Mouse (Mus musculus) hindbrain, embryonic 15.5 days (tissue): ENCODE measurements at regions not wholly inside any gene's neighbourhood (a gene's known extent, or its start where the extent isn't known, plus 50 kb on each side); places are given as distances from the start of the nearest gene placed in this dataset.

Experiments used
- ATAC-seq: fragments of 200-750 bp; cut with Nextera tagmentation; 2 replicates; pipeline ENCODE4 v1.8.0; 2017; ENCODE audit warnings: low read depth, moderate number of reproducible peaks, moderate TSS enrichment; ENCODE audit not compliant: low FRiP score
- H3K27ac ChIP-seq: fragments of 300-500 bp; sonication (generic); replicated peaks from 2 replicates; pipeline ENCODE4 v1.5.1; 2015; ENCODE audit warnings: mild to moderate bottlenecking, inconsistent platforms
- H3K27me3 ChIP-seq: fragments of 300-500 bp; sonication (generic); 2 replicates; pipeline ENCODE4 v1.6.1; 2015; ENCODE audit warnings: control low read depth, inconsistent platforms
- H3K36me3 ChIP-seq: fragments of 300-500 bp; sonication (generic); 2 replicates; pipeline ENCODE4 v1.6.1; 2015; ENCODE audit warnings: control low read depth, inconsistent platforms
- H3K4me1 ChIP-seq: fragments of 300-500 bp; sonication (generic); replicated peaks from 2 replicates; pipeline ENCODE4 v1.6.1; 2015; ENCODE audit warnings: control low read depth, inconsistent platforms
- H3K4me2 ChIP-seq: fragments of 300-500 bp; sonication (generic); 2 replicates; pipeline ENCODE4 v1.6.1; 2015; ENCODE audit warnings: moderate library complexity, mild to moderate bottlenecking, inconsistent platforms
- H3K4me3 ChIP-seq: fragments of 300-500 bp; sonication (generic); 2 replicates; pipeline ENCODE4 v1.5.1; 2015; ENCODE audit warnings: mild to moderate bottlenecking, inconsistent platforms
- H3K9ac ChIP-seq: fragments of 300-500 bp; sonication (generic); 2 replicates; pipeline ENCODE4 v1.6.1; 2015; ENCODE audit warnings: inconsistent platforms
- H3K9me3 ChIP-seq: fragments of 300-500 bp; sonication (generic); 2 replicates; pipeline ENCODE4 v1.6.1; 2016; ENCODE audit warnings: control low read depth, inconsistent platforms
- WGBS: fragments of 180-500 bp; shearing (Covaris S2); methylation state at CpG from one replicate; pipeline ENCODE4 v1.1.7; 2015; 5-methylcytosine and 5-hydroxymethylcytosine counted together

DNA sequence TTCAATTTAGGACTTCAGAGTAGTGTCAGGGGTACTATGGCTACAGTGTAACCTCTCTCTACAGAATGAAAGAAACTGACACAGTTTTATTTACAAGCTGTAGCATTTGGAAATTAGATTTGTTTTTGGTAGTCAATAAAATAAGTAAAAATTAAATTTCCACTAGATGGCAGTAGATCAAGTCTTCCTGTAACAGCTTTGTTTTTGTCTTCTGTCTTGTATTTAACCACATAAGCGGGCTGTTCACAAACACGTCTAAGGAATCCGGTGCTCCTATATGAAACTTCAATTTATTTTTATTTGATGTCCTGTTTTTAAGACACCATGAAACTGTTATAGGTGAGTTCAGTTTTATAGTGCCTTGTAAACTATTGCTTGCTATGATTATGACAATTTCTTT, 238.8 kb downstream of the Usp25 start:
- Histone ChIP-seq H3K9me3 (no peaks in the 10 kb centered on the region), H3K9ac (no peak overlapping the region), H3K27ac (no peak overlapping the region; the same call in 1 of the 2 replicates), H3K4me1 (no peaks in the 10 kb centered on the region; the same call in 1 of the 2 replicates), H3K4me3 (no peak overlapping the region), H3K36me3 (no peaks in the 10 kb centered on the region), H3K27me3 (no peaks in the 10 kb centered on the region), H3K4me2 (no peak overlapping the region)
- no peak for ATAC-seq
- 21% methylated on average over 3 of the region's 3 CpGs for WGBS

DNA sequence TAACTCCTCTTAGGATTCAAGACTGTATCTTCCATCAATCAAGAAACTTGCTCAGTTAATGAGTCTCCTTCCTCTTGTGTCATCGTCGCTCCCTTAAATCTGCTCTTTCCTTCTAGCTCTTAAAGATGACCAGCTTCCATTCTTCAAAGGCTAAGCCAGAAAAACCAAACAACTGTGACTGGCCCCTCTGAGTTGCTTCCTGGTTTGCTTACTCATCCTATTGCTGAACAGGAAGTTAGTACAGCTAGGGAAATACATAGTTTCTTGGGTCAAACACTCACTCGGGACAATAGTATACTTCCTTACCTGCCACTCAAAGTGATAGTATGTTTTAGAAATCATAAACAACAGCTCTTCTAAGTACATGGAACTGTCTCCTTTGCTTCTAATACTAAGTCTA, 237.9 kb downstream of the Usp25 start:
- Histone ChIP-seq H3K4me1 (no peaks in the 10 kb centered on the region; the same call in 1 of the 2 replicates), H3K36me3 (no peaks in the 10 kb centered on the region), H3K27ac (no peak overlapping the region), H3K27me3 (no peaks in the 10 kb centered on the region), H3K9ac (no peak overlapping the region), H3K4me3 (no peak overlapping the region), H3K4me2 (no peak overlapping the region), H3K9me3 (no peaks in the 10 kb centered on the region)
- WGBS: 74% methylated on average over 3 of the region's 3 CpGs
- ATAC-seq: no peak

GRCm38 (mm10) chr16:77240876-77241275, 227.4 kb downstream of the Usp25 start:
- H3K4me2 ChIP-seq: peak overlapping the region; percentile 35
- no peak for ATAC-seq
- 0 out of 2 replicates have a peak, but pooled peaks cover 2% of the 10 kb centered on the region for H3K36me3 ChIP-seq
- no peaks in the 10 kb centered on the region for H3K9me3 ChIP-seq
- 0 out of 2 replicates have a peak overlapping the region, but pooled peaks have one; percentile 10 for H3K27ac ChIP-seq
- no peaks in the 10 kb centered on the region for H3K27me3 ChIP-seq
- H3K4me1 ChIP-seq: peaks cover 8% of the 10 kb centered on the region; the same call in 1 of the 2 replicates
- 57% methylated on average over 6 of the region's 6 CpGs for WGBS
- no peak overlapping the region for H3K4me3 ChIP-seq
- H3K9ac ChIP-seq: no peak overlapping the region

DNA sequence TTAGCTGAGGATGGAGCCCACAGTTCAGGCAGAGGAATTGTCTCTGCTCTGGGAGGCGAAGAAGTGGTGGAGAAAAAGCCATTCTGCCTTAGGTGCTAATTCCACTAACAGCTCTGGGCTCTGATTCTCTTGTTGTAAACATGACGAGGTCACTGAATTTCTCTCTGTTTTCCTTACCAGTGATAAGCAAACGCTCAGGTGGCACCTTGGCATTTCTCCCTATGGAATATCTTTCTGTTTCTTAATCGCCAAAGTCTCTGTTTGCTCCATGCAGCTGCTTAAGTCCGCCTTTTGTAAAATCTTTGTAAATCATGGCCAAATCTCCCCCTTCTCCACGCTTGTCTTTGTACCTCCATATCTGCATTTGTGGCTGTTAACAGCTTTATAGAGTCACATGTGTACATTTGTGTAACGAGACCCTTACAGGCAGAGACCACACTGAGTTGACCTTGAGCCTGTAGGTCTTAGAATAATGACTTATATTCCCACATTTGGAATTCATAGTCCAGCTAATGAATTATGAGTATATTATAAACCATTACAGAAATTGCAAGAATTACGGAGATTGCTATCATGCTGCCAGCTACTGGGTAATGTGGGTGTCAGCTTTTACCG, 225.8 kb downstream of the Usp25 start:
- Histone ChIP-seq H3K27me3 (no peaks in the 10 kb centered on the region), H3K9ac (peak overlapping the region; percentile 50), H3K4me1 (peaks cover 8% of the 10 kb centered on the region; the same call in 1 of the 2 replicates), H3K4me2 (peak overlapping the region; percentile 52), H3K27ac (peak overlapping the region; percentile 95), H3K4me3 (peak overlapping the region; percentile 38), H3K9me3 (no peaks in the 10 kb centered on the region), H3K36me3 (no peaks in the 10 kb centered on the region)
- no peak for ATAC-seq
- WGBS: 30% methylated on average over 9 of the region's 9 CpGs

GRCm38 (mm10) chr16:77238358-77239175, 225.1 kb downstream of the Usp25 start:
- Histone ChIP-seq H3K36me3 (no peaks in the 10 kb centered on the region), H3K27ac (peak overlapping the region; percentile 95), H3K4me1 (peaks cover 8% of the 10 kb centered on the region; the same call in 1 of the 2 replicates), H3K4me3 (peak overlapping the region; percentile 38), H3K4me2 (peak overlapping the region; percentile 52), H3K9me3 (no peaks in the 10 kb centered on the region), H3K27me3 (no peaks in the 10 kb centered on the region), H3K9ac (peak overlapping the region; percentile 50)
- WGBS: 17% methylated on average over 13 of the region's 13 CpGs
- ATAC-seq: peak; percentile 25; the same call in 1 of the 2 replicates

GRCm38 (mm10) chr16:77237631-77238357, 224.3 kb downstream of the Usp25 start:
- H3K9me3 ChIP-seq: no peaks in the 10 kb centered on the region
- H3K4me2 ChIP-seq: peak overlapping the region; percentile 52
- peak overlapping the region; percentile 50 for H3K9ac ChIP-seq
- ATAC-seq: no peak
- H3K4me3 ChIP-seq: peak overlapping the region; percentile 38
- WGBS: 20% methylated on average over 7 of the region's 7 CpGs
- peaks cover 8% of the 10 kb centered on the region; the same call in 1 of the 2 replicates for H3K4me1 ChIP-seq
- peak overlapping the region; percentile 95 for H3K27ac ChIP-seq
- no peaks in the 10 kb centered on the region for H3K27me3 ChIP-seq
- H3K36me3 ChIP-seq: no peaks in the 10 kb centered on the region

GRCm38 (mm10) chr16:77237272-77237603, 223.7 kb downstream of the Usp25 start:
- Histone ChIP-seq H3K4me3 (peak overlapping the region; percentile 38), H3K4me1 (peaks cover 8% of the 10 kb centered on the region; the same call in 1 of the 2 replicates), H3K9ac (peak overlapping the region; percentile 50), H3K4me2 (peak overlapping the region; percentile 52), H3K9me3 (no peaks in the 10 kb centered on the region), H3K27me3 (no peaks in the 10 kb centered on the region), H3K27ac (peak overlapping the region; percentile 95), H3K36me3 (no peaks in the 10 kb centered on the region)
- 19% methylated on average over 2 of the region's 2 CpGs for WGBS
- ATAC-seq: no peak

- ATAC-seq: peak; percentile 88
- Histone ChIP-seq H3K27me3 (no peaks in the 10 kb centered on the region), H3K9ac (peak overlapping the region; percentile 50), H3K27ac (peak overlapping the region; percentile 95), H3K4me3 (peak overlapping the region; percentile 38), H3K9me3 (no peaks in the 10 kb centered on the region), H3K36me3 (no peaks in the 10 kb centered on the region), H3K4me1 (peaks cover 8% of the 10 kb centered on the region; the same call in 1 of the 2 replicates), H3K4me2 (peak overlapping the region; percentile 52)
- 5% methylated on average over 13 of the region's 13 CpGs for WGBS
Observed at GRCm38 (mm10) chr16:77236509-77237271, 223.2 kb downstream of the Usp25 start.

DNA sequence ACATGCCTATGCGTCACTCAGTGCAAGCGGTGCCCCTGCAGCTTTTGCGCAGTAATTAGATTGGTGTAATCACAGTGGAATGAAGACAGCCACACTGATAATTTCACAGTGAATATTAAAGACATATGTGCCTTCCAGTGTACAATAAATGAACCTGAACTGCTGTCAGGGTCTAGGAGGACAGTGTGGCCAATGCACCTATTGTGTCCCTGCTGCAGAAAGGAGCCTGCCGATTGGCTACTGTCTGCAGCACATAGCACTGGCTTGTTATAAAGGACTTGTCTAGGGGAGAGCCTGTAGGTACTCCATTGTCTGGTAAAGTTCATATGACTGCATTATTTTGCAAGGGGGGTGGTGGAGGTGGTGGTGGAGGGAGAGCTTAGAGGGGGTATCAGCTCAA, 222.5 kb downstream of the Usp25 start:
- Histone ChIP-seq H3K27me3 (no peaks in the 10 kb centered on the region), H3K4me3 (peak overlapping the region; percentile 38), H3K9me3 (no peaks in the 10 kb centered on the region), H3K4me1 (peaks cover 2% of the 10 kb centered on the region; the same call in 1 of the 2 replicates), H3K36me3 (no peaks in the 10 kb centered on the region), H3K27ac (peak overlapping the region; percentile 95), H3K4me2 (peak overlapping the region; percentile 52), H3K9ac (peak overlapping the region; percentile 50)
- 27% methylated on average over 4 of the region's 4 CpGs for WGBS
- ATAC-seq: peak; percentile 93

GRCm38 (mm10) chr16:77235449-77235848, 221.9 kb downstream of the Usp25 start:
- Histone ChIP-seq H3K9ac (peak overlapping the region; percentile 50), H3K4me2 (peak overlapping the region; percentile 52), H3K27me3 (no peaks in the 10 kb centered on the region), H3K4me3 (peak overlapping the region; percentile 38), H3K27ac (peak overlapping the region; percentile 95), H3K9me3 (no peaks in the 10 kb centered on the region), H3K36me3 (no peaks in the 10 kb centered on the region), H3K4me1 (no peaks in the 10 kb centered on the region; the same call in 1 of the 2 replicates)
- 25% methylated on average over 5 of the region's 5 CpGs for WGBS
- no peak for ATAC-seq
